Comparison of ENCODE assay signal across 9 mouse cellular contexts in the genomic region with DNA sequence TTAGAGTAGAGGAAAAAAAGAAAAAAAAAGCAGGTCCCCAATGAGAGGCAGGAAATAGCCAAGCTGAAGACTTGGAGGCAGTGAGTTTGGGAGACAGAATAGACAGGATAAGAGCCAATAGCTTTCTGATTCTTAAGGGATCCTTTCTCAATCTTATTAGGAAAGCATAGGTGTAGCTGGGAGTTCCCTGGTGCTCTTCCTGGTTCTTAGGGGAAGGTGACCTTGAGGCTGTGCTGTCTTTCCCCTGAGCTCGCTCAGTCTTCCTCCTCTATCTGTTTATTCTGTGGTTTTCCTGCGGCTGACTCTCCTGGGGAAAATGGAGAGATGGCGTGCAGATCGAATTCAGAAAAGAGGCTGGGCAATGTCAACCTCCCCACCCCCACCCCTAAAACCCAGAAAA. TPM values are rescaled to one million over a fixed set of nuclear protein-coding genes. Genes with fewer than 3 reads are reported as not detected.
A peak's percentile ranks its signal among the peaks of the same experiment; 100 is the strongest.
DNase-seq lines count a peak whose midpoint lies in the region; ATAC-seq and TF ChIP-seq lines count a peak whose summit lies in the region.
"Had no signal": no experiment of that assay in that cellular context is flagged by ENCODE, and none has a peak within 500 bp of the region (broad histone marks: within the 10 kb centered on the region; RNA-seq: fewer than 3 reads in every experiment).

No protein-coding gene starts in this region.

- no peak overlapping the region for H3K9ac ChIP-seq in neural tube, embryonic 11.5 days (ENCODE audit: low read length)
- H3K9ac ChIP-seq in limb, embryonic 13.5 days = no peak overlapping the region

- peaks cover 24% of the 10 kb centered on the region for H3K4me1 ChIP-seq in cerebellum, adult 2 months (ENCODE audit: control insufficient read depth, insufficient read depth, low read length)
- 0 out of 2 replicates have a peak, but pooled peaks cover 6% of the 10 kb centered on the region for H3K4me1 ChIP-seq in neural tube, embryonic 11.5 days (ENCODE audit: control insufficient read depth, insufficient read depth, low read length)
- peaks cover 18% of the 10 kb centered on the region for H3K4me1 ChIP-seq in limb, embryonic 13.5 days

- WGBS in cerebellum, adult 2 months = 8% methylated on average over 4 of the region's 4 CpGs
- WGBS in neural tube, embryonic 11.5 days = 7% methylated on average over 4 of the region's 4 CpGs
- 6% methylated on average over 4 of the region's 4 CpGs for WGBS in limb, embryonic 13.5 days

- no peak for DNase-seq in cerebellum, adult 2 months
- no peak for DNase-seq in cerebellum, postnatal 10 days
- no peak for DNase-seq in neural tube, embryonic 11.5 days (ENCODE audit: low spot score)
- DNase-seq in neural tube, embryonic 10.5 days (ENCODE audit: extremely low spot score, low spot score) = no peak
- no peak for DNase-seq in adrenal gland, postnatal 36 days
- no peak for DNase-seq in layer of hippocampus, postnatal 25 days (ENCODE audit: extremely low spot score in 1 of 2, low spot score in 1 of 2)
- no peak for DNase-seq in c-Kit-positive CD71-positive TER-119-positive erythroid progenitor cells, embryonic 14.5 days (ENCODE audit: low spot score)

- no peaks in the 10 kb centered on the region for H3K9me3 ChIP-seq in neural tube, embryonic 11.5 days (ENCODE audit: control insufficient read depth, low read length)
- no peaks in the 10 kb centered on the region for H3K9me3 ChIP-seq in limb, embryonic 13.5 days

- H3K27ac ChIP-seq in cerebellum, adult 2 months (ENCODE audit: insufficient read depth, low read length) = peak overlapping the region; percentile 79
- H3K27ac ChIP-seq in neural tube, embryonic 11.5 days (ENCODE audit: low read depth, low read length) = no peak overlapping the region
- H3K27ac ChIP-seq in limb, embryonic 13.5 days = no peak overlapping the region

- TF ChIP-seq POLR2A in cerebellum, adult 2 months (IDR thresholded peaks at IDR 0.05; ENCODE audit: borderline replicate concordance, insufficient read depth, low read length) = no peak

- TF ChIP-seq CTCF in cerebellum, adult 2 months (IDR thresholded peaks at IDR 0.05; ENCODE audit: borderline replicate concordance, insufficient read depth, low read depth, low read length) = no peak

- no peaks in the 10 kb centered on the region for H3K36me3 ChIP-seq in neural tube, embryonic 11.5 days (ENCODE audit: control insufficient read depth, insufficient read depth, low read length)
- no peaks in the 10 kb centered on the region for H3K36me3 ChIP-seq in limb, embryonic 13.5 days

- no peaks in the 10 kb centered on the region for H3K27me3 ChIP-seq in cerebellum, adult 2 months (ENCODE audit: control insufficient read depth, insufficient read depth, low read length)
- H3K27me3 ChIP-seq in neural tube, embryonic 11.5 days (ENCODE audit: control insufficient read depth, insufficient read depth, low read length) = peaks cover 4% of the 10 kb centered on the region; the same call in 1 of the 2 replicates
- peaks cover 26% of the 10 kb centered on the region for H3K27me3 ChIP-seq in limb, embryonic 13.5 days

- peak overlapping the region; percentile 74 for H3K4me3 ChIP-seq in cerebellum, adult 2 months (replicated peaks; ENCODE audit: insufficient read depth, low read depth, low read length)
- H3K4me3 ChIP-seq in neural tube, embryonic 11.5 days (ENCODE audit: low read depth, low read length) = peak overlapping the region; percentile 30; the same call in 1 of the 2 replicates
- peak overlapping the region; percentile 27; the same call in 1 of the 2 replicates for H3K4me3 ChIP-seq in limb, embryonic 13.5 days

- no peak for ATAC-seq in neural tube, embryonic 11.5 days (ENCODE audit: insufficient read depth, low FRiP score, low TSS enrichment)
- ATAC-seq in limb, embryonic 13.5 days (ENCODE audit: low FRiP score, low read depth) = no peak

- peak overlapping the region; percentile 49 for H3K4me2 ChIP-seq in neural tube, embryonic 11.5 days (ENCODE audit: low read depth)
- H3K4me2 ChIP-seq in limb, embryonic 13.5 days (replicated peaks) = peak overlapping the region; percentile 61

RNA-seq across cellular contexts. Expression of a gene that starts 0.4 kb away (rescaled TPM):
- 504 and 518 TPM in 2 replicates for polyA plus RNA-seq in cerebellum, adult 2 months (2012; rRNA removed)
- 8.2 and 9.8 TPM in 2 replicates for polyA plus RNA-seq in neural tube, embryonic 11.5 days (2014; fragmentation: Nextera tagmentation; extraction: Ambion mirVana)
- polyA plus RNA-seq in limb, embryonic 13.5 days (2015; fragmentation: Nextera tagmentation; extraction: Ambion mirVana) = 2.6 and 3.4 TPM in 2 replicates
- total RNA-seq in adrenal gland, postnatal 36 days (2021) = 1 to 10 TPM; 5.8 to 6.6 TPM
- total RNA-seq in layer of hippocampus, postnatal 25 days (2021) = 100 to 1,000 TPM; 369 to 418 TPM

RNA-seq across cellular contexts. Expression of a gene that starts 2.8 kb away (rescaled TPM):
- 160 and 183 TPM in 2 replicates for polyA plus RNA-seq in cerebellum, adult 2 months (2012; rRNA removed)
- 10.8 and 11.4 TPM in 2 replicates for polyA plus RNA-seq in neural tube, embryonic 11.5 days (2014; fragmentation: Nextera tagmentation; extraction: Ambion mirVana)
- polyA plus RNA-seq in limb, embryonic 13.5 days (2015; fragmentation: Nextera tagmentation; extraction: Ambion mirVana) = 8.1 and 8.8 TPM in 2 replicates
- total RNA-seq in adrenal gland, postnatal 36 days (2021) = 10 to 100 TPM; 49.5 to 50.3 TPM
- total RNA-seq in layer of hippocampus, postnatal 25 days (2021) = 100 to 1,000 TPM in 1 of 2 experiments, 10 to 100 TPM in 1; 85.1 to 111 TPM

RNA-seq across cellular contexts. Expression of a gene that starts 29.0 kb away (rescaled TPM):
- polyA plus RNA-seq in cerebellum, adult 2 months (2012; rRNA removed) = 0.62 and 0.81 TPM in 2 replicates
- polyA plus RNA-seq in neural tube, embryonic 11.5 days (2014; fragmentation: Nextera tagmentation; extraction: Ambion mirVana) = not detected in 2 replicates
- not detected in 2 replicates for polyA plus RNA-seq in limb, embryonic 13.5 days (2015; fragmentation: Nextera tagmentation; extraction: Ambion mirVana)
- total RNA-seq in adrenal gland, postnatal 36 days (2021) = under 1 TPM; 0.10 to 0.76 TPM
- total RNA-seq in layer of hippocampus, postnatal 25 days (2021) = under 1 TPM; 0.42 to 0.92 TPM
- total RNA-seq: heart, postnatal 14 days had no signal

RNA-seq across cellular contexts. Expression of a gene that starts 55.6 kb away (rescaled TPM):
- 96.5 and 99.1 TPM in 2 replicates for polyA plus RNA-seq in cerebellum, adult 2 months (2012; rRNA removed)
- polyA plus RNA-seq in neural tube, embryonic 11.5 days (2014; fragmentation: Nextera tagmentation; extraction: Ambion mirVana) = 527 and 585 TPM in 2 replicates
- 760 and 810 TPM in 2 replicates for polyA plus RNA-seq in limb, embryonic 13.5 days (2015; fragmentation: Nextera tagmentation; extraction: Ambion mirVana)
- total RNA-seq in adrenal gland, postnatal 36 days (2021) = 100 to 1,000 TPM; 412 to 415 TPM
- total RNA-seq in layer of hippocampus, postnatal 25 days (2021) = 100 to 1,000 TPM; 182 to 206 TPM

RNA-seq across cellular contexts. Expression of a gene that starts 55.6 kb away (rescaled TPM):
- 7.1 and 7.4 TPM in 2 replicates for polyA plus RNA-seq in cerebellum, adult 2 months (2012; rRNA removed)
- polyA plus RNA-seq in neural tube, embryonic 11.5 days (2014; fragmentation: Nextera tagmentation; extraction: Ambion mirVana) = 1.7 and 4.0 TPM in 2 replicates
- polyA plus RNA-seq in limb, embryonic 13.5 days (2015; fragmentation: Nextera tagmentation; extraction: Ambion mirVana) = 3.0 TPM in 2 replicates
- total RNA-seq in adrenal gland, postnatal 36 days (2021) = 1 to 10 TPM; 1.9 to 2.9 TPM
- total RNA-seq in layer of hippocampus, postnatal 25 days (2021) = 1 to 10 TPM; 3.4 to 5.9 TPM

Comparison
In these comparisons a context has a peak if more than half of its experiments do, and no peak if none do; other contexts are left out.
1. RNA of a gene that starts 0.4 kb away (polyA plus RNA-seq): 504 to 518 TPM in cerebellum, adult 2 months; 8.2 to 9.8 TPM in neural tube, embryonic 11.5 days and 2.6 to 3.4 TPM in limb, embryonic 13.5 days; every median in the first group is over 10 times any median in the second.
2. RNA of a gene that starts 2.8 kb away (polyA plus RNA-seq): 160 to 183 TPM in cerebellum, adult 2 months; 10.8 to 11.4 TPM in neural tube, embryonic 11.5 days and 8.1 to 8.8 TPM in limb, embryonic 13.5 days; every median in the first group is over 10 times any median in the second.
3. Peak in every context shown above with its lines, with median percentiles within 50 percentile points of each other: H3K4me3 ChIP-seq.